Mouse (Mus musculus) kidney, embryonic 16.5 days (tissue): ENCODE measurements around the gene Setd1a. TPM values are rescaled to one million over a fixed set of nuclear protein-coding genes. Genes with fewer than 3 reads are reported as not detected.
"Not testable (repeated sequence)": the region's sequence is repeated elsewhere in the genome, so short reads cannot be mapped to it uniquely, and the experiment has no call there.

Experiments
- ATAC-seq: fragments of 200-750 bp; cut with Nextera tagmentation; 2 replicates; pipeline ENCODE4 v1.8.0; 2017; ENCODE audit warnings: moderate TSS enrichment; ENCODE audit not compliant: low FRiP score, low TSS enrichment
- H3K27ac ChIP-seq: fragments of 300-500 bp; sonication (generic); 2 replicates; pipeline ENCODE4 v1.5.1; 2014; ENCODE audit warnings: low read length
- H3K27me3 ChIP-seq: fragments of 300-500 bp; sonication (generic); 2 replicates; pipeline ENCODE4 v1.6.1; 2014; ENCODE audit warnings: low read length, control low read depth, mixed read lengths; ENCODE audit not compliant: insufficient read depth
- H3K36me3 ChIP-seq: fragments of 300-500 bp; sonication (generic); 2 replicates; pipeline ENCODE4 v1.6.1; 2014; ENCODE audit warnings: low read length, control low read depth, mixed read lengths; ENCODE audit not compliant: insufficient read depth
- H3K4me1 ChIP-seq: fragments of 300-500 bp; sonication (generic); 2 replicates; pipeline ENCODE4 v1.6.1; 2014; ENCODE audit warnings: low read length, control low read depth, mixed read lengths; ENCODE audit not compliant: insufficient read depth
- H3K4me2 ChIP-seq: fragments of 300-500 bp; sonication (generic); replicated peaks from 2 replicates; pipeline ENCODE4 v1.6.1; 2014; ENCODE audit warnings: low read depth, low read length
- H3K4me3 ChIP-seq: fragments of 300-500 bp; sonication (generic); 2 replicates; pipeline ENCODE4 v1.5.1; 2014; ENCODE audit warnings: mild to moderate bottlenecking, low read length
- H3K9ac ChIP-seq: fragments of 300-500 bp; sonication (generic); replicated peaks from 2 replicates; pipeline ENCODE4 v1.6.1; 2014; ENCODE audit warnings: low read length
- H3K9me3 ChIP-seq: fragments of 300-500 bp; sonication (generic); 2 replicates; pipeline ENCODE4 v1.6.1; 2016; ENCODE audit warnings: low read length, control low read depth
- WGBS: fragments of 180-500 bp; shearing (Covaris S2); extraction: QIAGEN DNeasy Blood & Tissue Kit; methylation state at CpG from one replicate; pipeline ENCODE4 v1.1.7; 2014; 5-methylcytosine and 5-hydroxymethylcytosine counted together
- polyA plus RNA-seq: library from polyadenylated mRNA; unstranded; fragments of >200 nt; fragmentation: Nextera tagmentation; extraction: Ambion mirVana; gene quantifications from 2 replicates; pipeline ENCODE4 v1.2.1, GENCODE M21; 2015

Gene Setd1a
- polyA plus RNA-seq = 18.9 and 19.4 TPM in 2 replicates

GRCm38 (mm10) chr7:127776426-127776825 lies at the start of gene Setd1a:
Gene Setd1a, plus strand, starts transcription at chr7:127776670.
- ATAC-seq = peak; percentile 64
- Histone ChIP-seq H3K27me3 (no peaks in the 10 kb centered on the region), H3K4me2 (peak within 1 kb of the TSS; percentile 76), H3K36me3 (peaks cover 23% of the 10 kb centered on the region), H3K4me1 (peaks cover 10% of the 10 kb centered on the region), H3K4me3 (peak within 1 kb of the TSS; percentile 88), H3K9ac (peak within 1 kb of the TSS; percentile 92), H3K27ac (peak within 1 kb of the TSS; percentile 100), H3K9me3 (no peaks in the 10 kb centered on the region)
- 0% methylated on average over 23 of the region's 23 CpGs for WGBS

- no peak overlapping the region for H3K4me3 ChIP-seq
- H3K9me3 ChIP-seq = no peaks in the 10 kb centered on the region
- H3K9ac ChIP-seq = no peak overlapping the region
- ATAC-seq = no peak
- no peaks in the 10 kb centered on the region for H3K36me3 ChIP-seq
- H3K4me2 ChIP-seq = no peak overlapping the region
- no peaks in the 10 kb centered on the region for H3K4me1 ChIP-seq
- no peak overlapping the region for H3K27ac ChIP-seq
- 81% methylated on average over 7 of the region's 7 CpGs for WGBS
- no peaks in the 10 kb centered on the region for H3K27me3 ChIP-seq
These were observed 48.6 kb upstream of the Setd1a start for GRCm38 (mm10) chr7:127727898-127728297.

GRCm38 (mm10) chr7:127730170-127730569 lies 46.3 kb upstream of the Setd1a start:
- Histone ChIP-seq H3K27me3 (no peaks in the 10 kb centered on the region), H3K4me2 (no peak overlapping the region), H3K4me1 (no peaks in the 10 kb centered on the region), H3K9me3 (no peaks in the 10 kb centered on the region), H3K4me3 (no peak overlapping the region), H3K9ac (no peak overlapping the region), H3K27ac (no peak overlapping the region), H3K36me3 (no peaks in the 10 kb centered on the region)
- ATAC-seq = no peak
- 59% methylated on average over 4 of the region's 4 CpGs for WGBS

GRCm38 (mm10) chr7:127732066-127732465 lies 44.4 kb upstream of the Setd1a start, which contains the start of gene Ctf2:
Gene Ctf2, minus strand, starts transcription at chr7:127732166.
- H3K27ac ChIP-seq, H3K9me3 ChIP-seq, H3K36me3 ChIP-seq, H3K9ac ChIP-seq, H3K4me1 ChIP-seq, H3K4me2 ChIP-seq, H3K27me3 ChIP-seq, H3K4me3 ChIP-seq, ATAC-seq: not testable (repeated sequence)
- no CpG with 5 or more reads among the region's 5 CpGs for WGBS

- H3K4me3 ChIP-seq = peak within 1 kb of the TSS; percentile 84
- H3K4me2 ChIP-seq = peak within 1 kb of the TSS; percentile 76
- ATAC-seq = no peak
- H3K9me3 ChIP-seq = no peaks in the 10 kb centered on the region
- H3K27ac ChIP-seq = peak within 1 kb of the TSS; percentile 93
- peaks cover 15% of the 10 kb centered on the region for H3K36me3 ChIP-seq
- WGBS = under 1% methylated on average over 26 of the region's 26 CpGs
- peak within 1 kb of the TSS; percentile 87 for H3K9ac ChIP-seq
- H3K4me1 ChIP-seq = peaks cover 14% of the 10 kb centered on the region
- H3K27me3 ChIP-seq = no peaks in the 10 kb centered on the region
These were observed 32.0 kb upstream of the Setd1a start, which contains the start of gene Fbxl19 for GRCm38 (mm10) chr7:127744366-127745045. Gene Fbxl19, plus strand, starts transcription at chr7:127744543.

GRCm38 (mm10) chr7:127745251-127745651 lies 31.2 kb upstream of the Setd1a start:
- peak overlapping the region; percentile 84 for H3K4me3 ChIP-seq
- peak overlapping the region; percentile 93 for H3K27ac ChIP-seq
- peak; percentile 86 for ATAC-seq
- peaks cover 23% of the 10 kb centered on the region for H3K36me3 ChIP-seq
- no peaks in the 10 kb centered on the region for H3K9me3 ChIP-seq
- H3K9ac ChIP-seq = peak overlapping the region; percentile 87
- no peaks in the 10 kb centered on the region for H3K27me3 ChIP-seq
- peaks cover 14% of the 10 kb centered on the region for H3K4me1 ChIP-seq
- 0% methylated on average over 19 of the region's 19 CpGs for WGBS
- H3K4me2 ChIP-seq = peak overlapping the region; percentile 76

GRCm38 (mm10) chr7:127745652-127746493 lies 30.6 kb upstream of the Setd1a start:
- ATAC-seq = peak; percentile 92
- H3K4me1 ChIP-seq = peaks cover 14% of the 10 kb centered on the region
- H3K4me3 ChIP-seq = peak overlapping the region; percentile 84
- H3K36me3 ChIP-seq = peaks cover 29% of the 10 kb centered on the region
- peak overlapping the region; percentile 87 for H3K9ac ChIP-seq
- peak overlapping the region; percentile 76 for H3K4me2 ChIP-seq
- H3K27ac ChIP-seq = peak overlapping the region; percentile 93
- H3K27me3 ChIP-seq = no peaks in the 10 kb centered on the region
- H3K9me3 ChIP-seq = no peaks in the 10 kb centered on the region
- WGBS = 0% methylated on average over 37 of the region's 39 CpGs

GRCm38 (mm10) chr7:127746494-127747491 lies 29.7 kb upstream of the Setd1a start:
- H3K9me3 ChIP-seq = no peaks in the 10 kb centered on the region
- peak overlapping the region; percentile 87 for H3K9ac ChIP-seq
- WGBS = under 1% methylated on average over 26 of the region's 62 CpGs
- peaks cover 14% of the 10 kb centered on the region for H3K4me1 ChIP-seq
- H3K36me3 ChIP-seq = peaks cover 38% of the 10 kb centered on the region
- peak overlapping the region; percentile 84 for H3K4me3 ChIP-seq
- H3K27me3 ChIP-seq = no peaks in the 10 kb centered on the region
- H3K4me2 ChIP-seq = peak overlapping the region; percentile 76
- H3K27ac ChIP-seq = peak overlapping the region; percentile 93
- peak; percentile 13 for ATAC-seq
